Mouse (Mus musculus) layer of hippocampus, adult 8-10 months (tissue): Measurements from ENCODE around the gene Cxcl17. TPM values are rescaled to one million over a fixed set of nuclear protein-coding genes. Genes with fewer than 3 reads are reported as not detected.
A peak's percentile ranks its signal among the peaks of the same experiment; 100 is the strongest.

Experiments
- DNase-seq, 2 experiments: peaks; one replicate each; pipeline ENCODE4 v3.0.0; 2022; ENCODE audit warnings: low spot score in 2 of 2
- total RNA-seq, 4 experiments: library from RNA; stranded (reverse); gene quantifications; 2 replicates each; pipeline ENCODE4 v1.2.4; 2022

The Cxcl17 gene
- total RNA-seq, 4 experiments from 2014 or later, result not detected

- no peak for DNase-seq
Measured at GRCm38 (mm10) chr7:25391856-25392453, 20.7 kb downstream of the Cxcl17 start.

- DNase-seq, result no peak
Measured at GRCm38 (mm10) chr7:25390986-25391385, 21.7 kb downstream of the Cxcl17 start.

GRCm38 (mm10) chr7:25390054-25390770 lies 22.5 kb downstream of the Cxcl17 start:
- no peak for DNase-seq

GRCm38 (mm10) chr7:25388916-25389315 lies 23.8 kb downstream of the Cxcl17 start:
- no peak for DNase-seq

GRCm38 (mm10) chr7:25387811-25388440 lies 24.8 kb downstream of the Cxcl17 start:
- no peak for DNase-seq

GRCm38 (mm10) chr7:25385850-25386555 lies 26.7 kb downstream of the Cxcl17 start:
- DNase-seq, result peak in 1 of 2 experiments; percentile 53

- DNase-seq, result no peak
Measured at GRCm38 (mm10) chr7:25385259-25385658, 27.4 kb downstream of the Cxcl17 start.

GRCm38 (mm10) chr7:25384818-25385217 lies 27.9 kb downstream of the Cxcl17 start:
- DNase-seq, result no peak

GRCm38 (mm10) chr7:25384318-25384717 lies 28.4 kb downstream of the Cxcl17 start:
- DNase-seq, result no peak

GRCm38 (mm10) chr7:25383891-25384290 lies 28.8 kb downstream of the Cxcl17 start:
- DNase-seq, result no peak

GRCm38 (mm10) chr7:25383385-25383784 lies 29.3 kb downstream of the Cxcl17 start:
- DNase-seq, result no peak

GRCm38 (mm10) chr7:25382541-25382940 lies 30.1 kb downstream of the Cxcl17 start:
- no peak for DNase-seq

GRCm38 (mm10) chr7:25381284-25381680 lies 31.4 kb downstream of the Cxcl17 start:
- no peak for DNase-seq

- no peak for DNase-seq
Measured at GRCm38 (mm10) chr7:25380392-25381283, 32.0 kb downstream of the Cxcl17 start.

GRCm38 (mm10) chr7:25379551-25380351 lies 32.9 kb downstream of the Cxcl17 start:
- DNase-seq, result no peak

GRCm38 (mm10) chr7:25378181-25379100 lies 34.2 kb downstream of the Cxcl17 start:
- no peak for DNase-seq

GRCm38 (mm10) chr7:25377100-25377700 lies 35.5 kb downstream of the Cxcl17 start:
- no peak for DNase-seq

GRCm38 (mm10) chr7:25376556-25376955 lies 36.1 kb downstream of the Cxcl17 start:
- DNase-seq, result peak; percentile 92 to 94

GRCm38 (mm10) chr7:25372441-25372840 lies 40.2 kb downstream of the Cxcl17 start:
- no peak for DNase-seq
